Mouse (Mus musculus) MEL (cell line): ENCODE data around the gene Anxa9.

Experiments used
- CTCF ChIP-seq, 3 experiments: IDR thresholded peaks in 2 of 3; conservative IDR thresholded peaks in 1 of 3; 2 replicates each; pipeline ENCODE4 v1.5.1; 2011 to 2012; ENCODE audit warnings: low read length in 3 of 3, low read depth in 2 of 3, mild to moderate bottlenecking in 2 of 3, improper control_type of control experiment in 1 of 3, inconsistent platforms in 1 of 3, mixed read lengths in 1 of 3, moderate library complexity in 1 of 3; ENCODE audit not compliant: control insufficient read depth in 1 of 3, insufficient read depth in 1 of 3, poor library complexity in 1 of 3, severe bottlenecking in 1 of 3
- E2F4 ChIP-seq: IDR thresholded peaks from 2 replicates; pipeline ENCODE4 v1.6.1; 2011; ENCODE audit warnings: low read depth, low read length, improper control_type of control experiment, borderline replicate concordance
- EP300 ChIP-seq, 2 experiments: IDR thresholded peaks; 2 replicates each; pipeline ENCODE4 v1.6.1; 2011; ENCODE audit warnings: improper control_type of control experiment in 2 of 2, low read length in 2 of 2, low read depth in 1 of 2, mild to moderate bottlenecking in 1 of 2
- GATA1 ChIP-seq: IDR thresholded peaks from 2 replicates; pipeline ENCODE4 v1.6.1; 2011; ENCODE audit warnings: low read depth, low read length, improper control_type of control experiment
- MAZ ChIP-seq: IDR thresholded peaks from 2 replicates; pipeline ENCODE4 v1.6.1; 2012; ENCODE audit warnings: low read depth, mild to moderate bottlenecking, inconsistent platforms, low read length, improper control_type of control experiment
- TCF12 ChIP-seq: IDR thresholded peaks from 2 replicates; pipeline ENCODE4 v1.6.1; 2014; ENCODE audit warnings: low read depth, mild to moderate bottlenecking, inconsistent platforms, low read length, improper control_type of control experiment, moderate library complexity

DNA sequence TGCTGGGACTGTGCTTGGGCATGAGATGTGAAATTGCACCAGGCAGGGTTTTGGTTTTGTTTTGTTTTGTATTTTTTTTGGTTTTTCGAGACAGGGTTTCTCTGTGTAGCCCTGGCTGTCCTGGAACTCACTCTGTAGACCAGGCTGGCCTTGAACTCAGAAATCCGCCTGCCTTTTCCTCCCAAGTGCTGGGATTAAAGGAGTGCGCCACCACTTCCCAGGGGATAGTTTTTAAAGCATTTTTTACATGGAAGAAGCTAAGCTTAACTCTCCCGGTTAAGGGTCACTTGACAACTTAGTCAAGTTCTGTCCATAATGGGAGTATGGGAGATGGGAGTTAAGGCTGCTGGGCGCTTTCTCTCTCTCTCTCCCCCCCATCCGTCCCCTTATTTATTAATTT is 7.1 kb upstream of the Anxa9 start:
- TF ChIP-seq CTCF (IDR thresholded peaks at IDR 0.05 in 2 of 3, conservative IDR thresholded peaks at IDR 0.05 in 1 of 3; ENCODE audit: control insufficient read depth in 1 of 3, insufficient read depth in 1 of 3, low read depth in 2 of 3, low read length in 3 of 3, poor library complexity in 1 of 3, severe bottlenecking in 1 of 3) = no peak
- no peak for TF ChIP-seq MAZ
- TF ChIP-seq GATA1 = no peak
- no peak for TF ChIP-seq EP300 (IDR thresholded peaks at IDR 0.05; ENCODE audit: low read depth in 1 of 2, low read length in 2 of 2)
- TF ChIP-seq E2F4 = no peak
- TF ChIP-seq TCF12 = no peak
